Mouse (Mus musculus): ENCODE measurements at regions not wholly inside any gene's neighbourhood (a gene's known extent, or its start where the extent isn't known, plus 50 kb on each side); places are given as distances from the start of the nearest gene placed in this dataset.

DNA sequence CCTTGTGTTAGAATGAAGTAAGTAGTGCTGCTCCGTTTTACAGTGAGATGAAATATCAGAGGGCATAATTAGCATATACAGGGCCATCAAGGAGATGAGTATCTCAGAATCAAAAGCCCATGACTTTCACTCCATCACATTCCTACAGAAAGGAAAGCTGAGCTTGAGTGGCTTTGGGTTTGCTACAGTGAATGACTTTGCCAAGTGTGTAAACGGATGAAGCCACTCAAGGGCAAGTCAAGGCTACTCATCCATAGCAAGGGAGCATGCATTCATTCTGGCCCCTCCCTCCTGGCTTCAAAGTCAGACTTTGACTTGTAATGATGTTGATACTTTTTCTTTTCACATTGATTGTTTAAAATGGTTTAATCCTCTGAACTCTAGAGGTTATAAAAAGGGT is 246.2 kb upstream of the Tenm4 start:
- Histone ChIP-seq H3K4me1 (ENCODE audit: control insufficient read depth, insufficient read depth, low read length) (no peaks in the 10 kb centered on the region), H3K79me2 (replicated peaks; ENCODE audit: control insufficient read depth, insufficient read depth, low read length) (no peaks in the 10 kb centered on the region), H3K36me3 (ENCODE audit: control insufficient read depth, insufficient read depth, low read length) (no peaks in the 10 kb centered on the region), H3K4me3 (no peak overlapping the region), H3K27ac (no peak overlapping the region), H3K9ac (ENCODE audit: low read depth, low read length) (no peak overlapping the region), H3K27me3 (ENCODE audit: control insufficient read depth, insufficient read depth, low read length) (no peaks in the 10 kb centered on the region)
- WGBS: 72% methylated on average over 2 of the region's 2 CpGs
- TF ChIP-seq CTCF (IDR thresholded peaks at IDR 0.05) (no peak), POLR2A (IDR thresholded peaks at IDR 0.05; ENCODE audit: insufficient read depth, low read depth, low read length) (no peak), EP300 (IDR thresholded peaks at IDR 0.05; ENCODE audit: insufficient read depth, low read depth, low read length) (no peak)
- intact Hi-C loops (cut with DNase I): no loop called here
- no peak for DNase-seq

DNA sequence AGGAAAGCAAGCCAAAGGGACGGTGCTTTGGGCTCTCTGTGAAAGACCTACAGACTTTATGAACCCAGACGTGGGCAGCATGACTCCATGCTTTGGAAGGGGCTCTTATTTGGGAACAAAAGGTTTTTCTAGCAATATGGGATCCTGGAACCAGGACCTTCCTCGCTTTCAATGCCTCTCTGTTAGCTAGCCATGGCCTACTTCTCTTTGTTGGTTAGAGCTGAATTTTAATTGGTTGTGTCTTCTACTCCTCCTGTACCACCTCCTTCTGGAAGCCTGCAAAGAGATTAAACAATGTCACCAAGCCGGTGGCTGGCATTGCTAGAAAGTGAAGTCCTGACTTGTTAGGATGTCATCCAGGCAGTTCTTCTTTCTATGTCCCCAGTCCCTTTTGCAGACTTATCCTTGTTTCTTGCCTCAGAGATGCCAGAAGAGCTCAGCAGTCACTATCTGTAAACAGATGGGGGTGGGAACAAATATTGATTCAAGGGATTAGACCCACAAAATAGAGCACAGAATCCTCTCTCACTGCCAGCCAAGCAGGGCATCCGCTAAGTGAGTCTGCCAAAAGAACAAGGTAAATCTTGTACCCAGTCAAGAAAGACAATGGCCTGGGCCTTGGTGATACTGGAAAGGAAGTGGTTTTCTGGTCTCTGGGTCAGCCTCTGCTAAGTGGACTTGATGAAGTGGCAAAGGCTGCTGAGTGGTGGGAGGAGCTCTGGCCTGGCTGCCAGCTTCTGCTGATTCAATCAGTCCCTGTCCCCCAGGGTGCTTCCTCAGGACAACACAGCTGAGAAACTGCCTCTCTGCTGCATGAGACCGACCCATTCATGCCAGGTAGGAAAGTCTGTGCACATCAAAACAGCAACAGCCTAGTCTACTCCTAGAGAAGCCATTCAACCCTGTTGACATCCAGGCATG is 244.7 kb upstream of the Tenm4 start:
- Histone ChIP-seq H3K36me3 (ENCODE audit: control insufficient read depth, insufficient read depth, low read length) (no peaks in the 10 kb centered on the region), H3K4me1 (ENCODE audit: control insufficient read depth, insufficient read depth, low read length) (no peaks in the 10 kb centered on the region), H3K9ac (ENCODE audit: low read depth, low read length) (no peak overlapping the region), H3K27me3 (ENCODE audit: control insufficient read depth, insufficient read depth, low read length) (no peaks in the 10 kb centered on the region), H3K79me2 (replicated peaks; ENCODE audit: control insufficient read depth, insufficient read depth, low read length) (no peaks in the 10 kb centered on the region), H3K27ac (no peak overlapping the region), H3K4me3 (no peak overlapping the region)
- 68% methylated on average over 6 of the region's 6 CpGs for WGBS
- TF ChIP-seq CTCF (IDR thresholded peaks at IDR 0.05) (no peak), EP300 (IDR thresholded peaks at IDR 0.05; ENCODE audit: insufficient read depth, low read depth, low read length) (no peak), POLR2A (IDR thresholded peaks at IDR 0.05; ENCODE audit: insufficient read depth, low read depth, low read length) (no peak)
- intact Hi-C loops (cut with DNase I): no loop called here
- no peak for DNase-seq

DNA sequence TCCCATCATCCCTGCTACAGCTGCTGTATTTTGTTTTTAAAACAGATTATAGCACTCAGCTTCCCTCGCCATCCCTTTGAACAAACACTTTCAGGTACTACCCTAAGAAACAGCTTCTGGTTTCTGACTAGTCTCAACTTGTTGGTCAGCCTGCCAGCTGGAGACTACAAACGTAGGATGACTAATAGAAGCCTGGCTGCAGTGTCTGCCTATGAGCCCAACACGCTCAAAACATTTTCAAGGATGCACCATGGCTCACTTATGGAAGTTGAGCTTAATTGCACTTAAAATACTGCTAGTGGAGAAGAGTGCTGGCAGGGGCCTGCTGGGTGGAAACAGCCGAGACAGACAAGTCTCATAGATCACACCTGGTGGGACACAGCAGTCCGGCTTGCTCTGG is 234.4 kb upstream of the Tenm4 start:
- H3K4me3 ChIP-seq: no peak overlapping the region
- no peaks in the 10 kb centered on the region for H3K27me3 ChIP-seq (ENCODE audit: control insufficient read depth, insufficient read depth, low read length)
- H3K4me1 ChIP-seq (ENCODE audit: control insufficient read depth, insufficient read depth, low read length): no peaks in the 10 kb centered on the region
- DNase-seq: no peak
- intact Hi-C loops (cut with DNase I): no loop called here
- no peaks in the 10 kb centered on the region for H3K36me3 ChIP-seq (ENCODE audit: control insufficient read depth, insufficient read depth, low read length)
- 63% methylated on average over 5 of the region's 5 CpGs for WGBS
- H3K9ac ChIP-seq (ENCODE audit: low read depth, low read length): no peak overlapping the region
- H3K27ac ChIP-seq: no peak overlapping the region
- TF ChIP-seq EP300 (IDR thresholded peaks at IDR 0.05; ENCODE audit: insufficient read depth, low read depth, low read length) (no peak), POLR2A (IDR thresholded peaks at IDR 0.05; ENCODE audit: insufficient read depth, low read depth, low read length) (no peak), CTCF (IDR thresholded peaks at IDR 0.05) (no peak)
- H3K79me2 ChIP-seq (replicated peaks; ENCODE audit: control insufficient read depth, insufficient read depth, low read length): no peaks in the 10 kb centered on the region

DNA sequence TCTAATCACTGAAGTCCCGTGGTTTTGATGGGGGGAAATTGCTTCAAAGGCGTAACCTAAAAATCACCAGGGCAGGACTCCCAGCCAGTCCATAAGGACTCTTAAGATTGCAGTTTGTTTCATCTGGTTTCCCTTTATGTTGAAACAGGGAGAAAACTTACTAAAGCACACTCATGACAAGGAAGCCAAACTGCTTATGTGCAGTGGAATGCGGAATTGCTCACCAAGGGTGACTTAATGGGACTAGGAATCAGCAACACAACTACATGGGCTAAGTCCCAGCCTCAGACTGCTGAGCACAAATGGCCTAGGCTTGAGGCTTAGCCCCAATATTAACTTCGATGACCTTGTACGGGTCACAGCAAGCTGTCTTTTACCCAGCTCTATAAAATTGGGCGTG is 227.6 kb upstream of the Tenm4 start:
- Histone ChIP-seq H3K36me3 (ENCODE audit: control insufficient read depth, insufficient read depth, low read length) (no peaks in the 10 kb centered on the region), H3K4me3 (no peak overlapping the region), H3K27ac (no peak overlapping the region), H3K27me3 (ENCODE audit: control insufficient read depth, insufficient read depth, low read length) (no peaks in the 10 kb centered on the region), H3K9ac (ENCODE audit: low read depth, low read length) (no peak overlapping the region), H3K79me2 (replicated peaks; ENCODE audit: control insufficient read depth, insufficient read depth, low read length) (no peaks in the 10 kb centered on the region), H3K4me1 (ENCODE audit: control insufficient read depth, insufficient read depth, low read length) (no peaks in the 10 kb centered on the region)
- intact Hi-C loops (cut with DNase I): no loop called here
- TF ChIP-seq EP300 (IDR thresholded peaks at IDR 0.05; ENCODE audit: insufficient read depth, low read depth, low read length) (no peak), POLR2A (IDR thresholded peaks at IDR 0.05; ENCODE audit: insufficient read depth, low read depth, low read length) (no peak), CTCF (IDR thresholded peaks at IDR 0.05) (no peak)
- WGBS: 86% methylated on average over 6 of the region's 6 CpGs
- no peak for DNase-seq

DNA sequence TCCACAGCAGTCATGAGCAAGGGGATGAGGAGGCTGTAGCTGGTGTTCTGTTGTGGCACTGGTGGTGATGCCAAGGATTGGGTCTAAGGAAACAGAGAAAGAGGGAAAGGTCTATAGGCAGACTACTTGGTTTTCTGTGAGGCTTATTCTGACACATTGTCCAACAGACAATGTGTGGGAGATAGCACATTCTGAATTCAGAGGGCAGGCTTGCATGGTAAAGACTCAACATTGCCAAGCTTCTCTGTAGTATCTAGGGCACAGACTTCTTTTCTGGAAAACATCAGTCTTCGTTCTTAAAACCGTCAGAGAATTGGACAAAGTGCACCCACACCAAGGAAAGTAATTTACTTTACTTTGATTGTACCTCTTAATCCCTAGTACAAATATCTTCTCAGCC is 218.7 kb upstream of the Tenm4 start:
- no peaks in the 10 kb centered on the region for H3K36me3 ChIP-seq (ENCODE audit: control insufficient read depth, insufficient read depth, low read length)
- TF ChIP-seq EP300 (IDR thresholded peaks at IDR 0.05; ENCODE audit: insufficient read depth, low read depth, low read length): no peak
- TF ChIP-seq CTCF (IDR thresholded peaks at IDR 0.05): no peak
- TF ChIP-seq POLR2A (IDR thresholded peaks at IDR 0.05; ENCODE audit: insufficient read depth, low read depth, low read length): no peak
- DNase-seq: no peak
- no peaks in the 10 kb centered on the region for H3K27me3 ChIP-seq (ENCODE audit: control insufficient read depth, insufficient read depth, low read length)
- no peak overlapping the region for H3K4me3 ChIP-seq
- intact Hi-C loops (cut with DNase I): no loop called here
- no peak overlapping the region for H3K9ac ChIP-seq (ENCODE audit: low read depth, low read length)
- WGBS: 76% methylated on average over 2 of the region's 2 CpGs
- H3K27ac ChIP-seq: no peak overlapping the region
- H3K4me1 ChIP-seq (ENCODE audit: control insufficient read depth, insufficient read depth, low read length): no peaks in the 10 kb centered on the region
- no peaks in the 10 kb centered on the region for H3K79me2 ChIP-seq (replicated peaks; ENCODE audit: control insufficient read depth, insufficient read depth, low read length)

DNA sequence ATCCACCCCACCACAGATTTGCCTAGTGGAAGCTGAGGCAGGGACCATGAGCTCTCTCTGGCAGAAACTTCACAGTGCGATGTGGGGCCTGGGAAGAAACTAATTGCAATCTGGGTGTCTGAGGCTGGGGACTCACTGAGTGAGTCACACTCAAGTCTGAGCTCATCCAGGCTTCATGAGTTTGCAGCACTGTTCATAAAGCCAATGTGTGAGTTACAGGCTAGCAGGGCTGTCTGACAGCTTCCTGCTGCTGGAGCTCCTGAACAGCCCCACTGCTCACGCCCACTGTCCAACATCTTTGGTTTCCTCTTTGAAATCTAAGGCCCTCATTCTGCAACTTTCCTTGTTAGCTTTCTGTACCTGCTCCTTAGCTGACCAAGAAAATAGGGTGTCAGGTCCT is 216.5 kb upstream of the Tenm4 start:
- Histone ChIP-seq H3K4me1 (ENCODE audit: control insufficient read depth, insufficient read depth, low read length) (no peaks in the 10 kb centered on the region), H3K27me3 (ENCODE audit: control insufficient read depth, insufficient read depth, low read length) (no peaks in the 10 kb centered on the region), H3K36me3 (ENCODE audit: control insufficient read depth, insufficient read depth, low read length) (no peaks in the 10 kb centered on the region), H3K9ac (ENCODE audit: low read depth, low read length) (no peak overlapping the region), H3K79me2 (replicated peaks; ENCODE audit: control insufficient read depth, insufficient read depth, low read length) (no peaks in the 10 kb centered on the region), H3K4me3 (no peak overlapping the region), H3K27ac (no peak overlapping the region)
- no peak for DNase-seq
- WGBS: 84% methylated on average over 2 of the region's 2 CpGs
- intact Hi-C loops (cut with DNase I): no loop called here
- TF ChIP-seq POLR2A (IDR thresholded peaks at IDR 0.05; ENCODE audit: insufficient read depth, low read depth, low read length) (no peak), EP300 (IDR thresholded peaks at IDR 0.05; ENCODE audit: insufficient read depth, low read depth, low read length) (no peak), CTCF (IDR thresholded peaks at IDR 0.05) (no peak)
